Mouse (Mus musculus): Measurements from ENCODE around the gene Ugt1a7c. TPM values are rescaled to one million over a fixed set of nuclear protein-coding genes. Genes with fewer than 3 reads are reported as not detected.
"Not testable (repeated sequence)": the region's sequence is repeated elsewhere in the genome, so short reads cannot be mapped to it uniquely, and the experiment has no call there.

The Ugt1a7c gene
- polyA plus RNA-seq, 1 experiment: not detected

- no peaks in the 10 kb centered on the region for H3K36me3 ChIP-seq (ENCODE audit: control insufficient read depth, insufficient read depth)
- H3ac ChIP-seq (ENCODE audit: control insufficient read depth, insufficient read length, low read depth): no peak overlapping the region
- H3K27me3 ChIP-seq (ENCODE audit: control insufficient read depth, insufficient read depth, insufficient read length): no peaks in the 10 kb centered on the region
- H3K79me3 ChIP-seq (ENCODE audit: low read depth): no peaks in the 10 kb centered on the region
- H3K79me2 ChIP-seq (ENCODE audit: control insufficient read depth, insufficient read depth): no peaks in the 10 kb centered on the region
- H3K4me3 ChIP-seq (ENCODE audit: insufficient read depth, poor library complexity, severe bottlenecking): no peak overlapping the region
- TF ChIP-seq USF1 (IDR thresholded peaks at IDR 0.05; ENCODE audit: low read depth) (no peak), FOSL1 (IDR thresholded peaks at IDR 0.05; ENCODE audit: insufficient read depth, low read length, poor library complexity, severe bottlenecking) (no peak), MYOG (IDR thresholded peaks at IDR 0.05; ENCODE audit: control insufficient read depth, extremely low read depth, insufficient read length) (no peak)
These were observed 41.8 kb downstream of the Ugt1a7c start for GRCm38 (mm10) chr1:88136646-88137045.

- Histone ChIP-seq H3K79me2 (ENCODE audit: control insufficient read depth, insufficient read depth) (no peaks in the 10 kb centered on the region), H3K4me3 (ENCODE audit: insufficient read depth, poor library complexity, severe bottlenecking) (no peak overlapping the region), H3ac (ENCODE audit: control insufficient read depth, insufficient read length, low read depth) (no peak overlapping the region), H3K27me3 (ENCODE audit: control insufficient read depth, insufficient read depth, insufficient read length) (no peaks in the 10 kb centered on the region), H3K79me3 (ENCODE audit: low read depth) (no peaks in the 10 kb centered on the region), H3K36me3 (ENCODE audit: control insufficient read depth, insufficient read depth) (no peaks in the 10 kb centered on the region)
- TF ChIP-seq FOSL1 (IDR thresholded peaks at IDR 0.05; ENCODE audit: insufficient read depth, low read length, poor library complexity, severe bottlenecking) (no peak), MYOD1 (IDR thresholded peaks at IDR 0.05; ENCODE audit: control insufficient read depth, insufficient read length, low read depth) (no peak), CEBPB (IDR thresholded peaks at IDR 0.05; ENCODE audit: low read depth) (no peak), MYOG (IDR thresholded peaks at IDR 0.05; ENCODE audit: control insufficient read depth, extremely low read depth, insufficient read length) (no peak), CTCF (IDR thresholded peaks at IDR 0.05; ENCODE audit: control insufficient read depth, insufficient read depth, insufficient read length) (no peak), USF1 (IDR thresholded peaks at IDR 0.05; ENCODE audit: low read depth) (no peak)
These were observed 42.4 kb downstream of the Ugt1a7c start for GRCm38 (mm10) chr1:88137264-88137663.

GRCm38 (mm10) chr1:88138145-88138544 is 43.3 kb downstream of the Ugt1a7c start:
- H3K79me3 ChIP-seq (ENCODE audit: low read depth): no peaks in the 10 kb centered on the region
- no peaks in the 10 kb centered on the region for H3K27me3 ChIP-seq (ENCODE audit: control insufficient read depth, insufficient read depth, insufficient read length)
- no peaks in the 10 kb centered on the region for H3K79me2 ChIP-seq (ENCODE audit: control insufficient read depth, insufficient read depth)
- H3ac ChIP-seq (ENCODE audit: control insufficient read depth, insufficient read length, low read depth): no peak overlapping the region
- TF ChIP-seq USF1 (IDR thresholded peaks at IDR 0.05; ENCODE audit: low read depth): no peak
- H3K4me3 ChIP-seq (ENCODE audit: insufficient read depth, poor library complexity, severe bottlenecking): no peak overlapping the region
- H3K36me3 ChIP-seq (ENCODE audit: control insufficient read depth, insufficient read depth): no peaks in the 10 kb centered on the region

- not testable (repeated sequence) for H3ac ChIP-seq (ENCODE audit: control insufficient read depth, insufficient read length, low read depth); H3K27me3 ChIP-seq (ENCODE audit: control insufficient read depth, insufficient read depth, insufficient read length); H3K79me3 ChIP-seq (ENCODE audit: low read depth); H3K36me3 ChIP-seq (ENCODE audit: control insufficient read depth, insufficient read depth); H3K79me2 ChIP-seq (ENCODE audit: control insufficient read depth, insufficient read depth); H3K4me3 ChIP-seq (ENCODE audit: insufficient read depth, poor library complexity, severe bottlenecking)
These were observed 45.6 kb downstream of the Ugt1a7c start for GRCm38 (mm10) chr1:88140492-88140891.

- not testable (repeated sequence) for H3ac ChIP-seq (ENCODE audit: control insufficient read depth, insufficient read length, low read depth); H3K36me3 ChIP-seq (ENCODE audit: control insufficient read depth, insufficient read depth); H3K4me3 ChIP-seq (ENCODE audit: insufficient read depth, poor library complexity, severe bottlenecking); H3K79me2 ChIP-seq (ENCODE audit: control insufficient read depth, insufficient read depth); H3K27me3 ChIP-seq (ENCODE audit: control insufficient read depth, insufficient read depth, insufficient read length); H3K79me3 ChIP-seq (ENCODE audit: low read depth)
- TF ChIP-seq CTCF (IDR thresholded peaks at IDR 0.05; ENCODE audit: control insufficient read depth, insufficient read depth, insufficient read length): peak; percentile 8
These were observed 49.3 kb downstream of the Ugt1a7c start for GRCm38 (mm10) chr1:88143966-88144675.

- not testable (repeated sequence) for H3K36me3 ChIP-seq (ENCODE audit: control insufficient read depth, insufficient read depth); H3K79me3 ChIP-seq (ENCODE audit: low read depth); H3K79me2 ChIP-seq (ENCODE audit: control insufficient read depth, insufficient read depth); H3K4me3 ChIP-seq (ENCODE audit: insufficient read depth, poor library complexity, severe bottlenecking); H3ac ChIP-seq (ENCODE audit: control insufficient read depth, insufficient read length, low read depth); H3K27me3 ChIP-seq (ENCODE audit: control insufficient read depth, insufficient read depth, insufficient read length)
These were observed 50.4 kb downstream of the Ugt1a7c start for GRCm38 (mm10) chr1:88145278-88145677.

GRCm38 (mm10) chr1:88150133-88150532 is 55.3 kb downstream of the Ugt1a7c start:
- peak; percentile 2 for TF ChIP-seq CTCF (IDR thresholded peaks at IDR 0.05; ENCODE audit: control insufficient read depth, insufficient read depth, insufficient read length)

More at GRCm38 (mm10) chr1:88150133-88150532, 55.3 kb downstream of the Ugt1a7c start:
- H3K4me3 ChIP-seq (ENCODE audit: insufficient read depth, poor library complexity, severe bottlenecking); H3K27me3 ChIP-seq (ENCODE audit: control insufficient read depth, insufficient read depth, insufficient read length); H3K79me3 ChIP-seq (ENCODE audit: low read depth); H3K79me2 ChIP-seq (ENCODE audit: control insufficient read depth, insufficient read depth); H3ac ChIP-seq (ENCODE audit: control insufficient read depth, insufficient read length, low read depth); H3K36me3 ChIP-seq (ENCODE audit: control insufficient read depth, insufficient read depth): not testable (repeated sequence)

All from C2C12 (cell line).